Comparison of ENCODE assay signal across 10 mouse cellular contexts in genomic region chr14:29657006-29657405, GRCm38 (mm10).
DNase-seq lines count a peak whose midpoint lies in the region; ATAC-seq and TF ChIP-seq lines count a peak whose summit lies in the region.
"Had no signal": no experiment of that assay in that cellular context is flagged by ENCODE, and none has a peak within 500 bp of the region (broad histone marks: within the 10 kb centered on the region; RNA-seq: fewer than 3 reads in every experiment).

No protein-coding gene starts in this region.

- no peaks in the 10 kb centered on the region for H3K9me3 ChIP-seq in kidney, embryonic 16.5 days (ENCODE audit: low read length)
- no peaks in the 10 kb centered on the region for H3K9me3 ChIP-seq in MEL (replicated peaks; ENCODE audit: insufficient read depth, low read length)
- no peaks in the 10 kb centered on the region for H3K9me3 ChIP-seq in embryonic facial prominence, embryonic 14.5 days (ENCODE audit: control insufficient read depth, low read length)
- H3K9me3 ChIP-seq in midbrain, embryonic 13.5 days: no peaks in the 10 kb centered on the region
- H3K9me3 ChIP-seq: stomach, embryonic 15.5 days had no signal

- no peaks in the 10 kb centered on the region for H3K79me2 ChIP-seq in MEL (ENCODE audit: control insufficient read depth, insufficient read depth, low read length, poor library complexity)

- TF ChIP-seq POLR2A in MEL (IDR thresholded peaks at IDR 0.05; ENCODE audit: control insufficient read depth in 1 of 2, insufficient read depth in 1 of 2, low read depth in 1 of 2, low read length in 2 of 2, poor library complexity in 1 of 2): no peak

- no peak for TF ChIP-seq RAD21 in MEL (IDR thresholded peaks at IDR 0.05; ENCODE audit: low read depth, low read length)

- no peaks in the 10 kb centered on the region for H3K4me1 ChIP-seq in kidney, embryonic 16.5 days (ENCODE audit: insufficient read depth, low read length)
- no peaks in the 10 kb centered on the region for H3K4me1 ChIP-seq in MEL (ENCODE audit: control insufficient read depth in 1 of 2, insufficient read depth in 2 of 2, low read length in 2 of 2)
- H3K4me1 ChIP-seq in embryonic facial prominence, embryonic 14.5 days (ENCODE audit: control insufficient read depth, insufficient read depth, low read length): no peaks in the 10 kb centered on the region
- no peaks in the 10 kb centered on the region for H3K4me1 ChIP-seq in midbrain, embryonic 13.5 days (replicated peaks)
- H3K4me1 ChIP-seq: stomach, embryonic 15.5 days had no signal

- no peak for ATAC-seq in kidney, embryonic 16.5 days (ENCODE audit: low FRiP score, low TSS enrichment)
- ATAC-seq in embryonic facial prominence, embryonic 14.5 days (ENCODE audit: low read depth): no peak
- ATAC-seq in midbrain, embryonic 13.5 days: no peak
- ATAC-seq: lung, postnatal 0 days had no signal

- no peak overlapping the region for H3K4me2 ChIP-seq in kidney, embryonic 16.5 days (replicated peaks; ENCODE audit: low read depth, low read length)
- no peak overlapping the region for H3K4me2 ChIP-seq in embryonic facial prominence, embryonic 14.5 days (ENCODE audit: low read depth, low read length)
- H3K4me2 ChIP-seq in midbrain, embryonic 13.5 days (replicated peaks): no peak overlapping the region
- H3K4me2 ChIP-seq: stomach, embryonic 15.5 days had no signal

- no peak for TF ChIP-seq EP300 in MEL (IDR thresholded peaks at IDR 0.05; ENCODE audit: low read depth in 1 of 2, low read length in 2 of 2)

- no peak overlapping the region for H3K4me3 ChIP-seq in kidney, embryonic 16.5 days (ENCODE audit: low read length)
- H3K4me3 ChIP-seq in MEL (ENCODE audit: control insufficient read depth in 1 of 2, insufficient read depth in 1 of 2, low read depth in 2 of 2, low read length in 2 of 2): no peak overlapping the region
- no peak overlapping the region for H3K4me3 ChIP-seq in embryonic facial prominence, embryonic 14.5 days (ENCODE audit: low read depth, low read length)
- H3K4me3 ChIP-seq in midbrain, embryonic 13.5 days (replicated peaks): no peak overlapping the region
- H3K4me3 ChIP-seq: stomach, embryonic 15.5 days had no signal

- WGBS in kidney, embryonic 16.5 days: 48% methylated on average over 1 of the region's 1 CpGs
- WGBS in embryonic facial prominence, embryonic 14.5 days: 56% methylated on average over 1 of the region's 1 CpGs
- WGBS in midbrain, embryonic 13.5 days: 58% methylated on average over 1 of the region's 1 CpGs

- DNase-seq in kidney, postnatal 10 days: peak; percentile 73
- DNase-seq in A20 (ENCODE audit: low read depth, low spot score) (peak; percentile 8), MEL (ENCODE audit: low read depth, low spot score) (peak; percentile 25)
- peak; percentile 57 for DNase-seq in embryonic facial prominence, embryonic 14.5 days (ENCODE audit: low spot score)
- no peak for DNase-seq in layer of hippocampus, postnatal 10 days (ENCODE audit: low spot score in 2 of 2)
- DNase-seq: gastrocnemius, postnatal 25 days had no signal

- no peak overlapping the region for H3K9ac ChIP-seq in kidney, embryonic 16.5 days (replicated peaks; ENCODE audit: low read length)
- H3K9ac ChIP-seq in MEL (ENCODE audit: control insufficient read depth, low read depth, low read length, poor library complexity, severe bottlenecking): no peak overlapping the region
- no peak overlapping the region for H3K9ac ChIP-seq in embryonic facial prominence, embryonic 14.5 days (ENCODE audit: low read depth, low read length)
- no peak overlapping the region for H3K9ac ChIP-seq in midbrain, embryonic 13.5 days (replicated peaks)
- H3K9ac ChIP-seq: stomach, embryonic 15.5 days had no signal

- no peaks in the 10 kb centered on the region for H3K36me3 ChIP-seq in kidney, embryonic 16.5 days (ENCODE audit: insufficient read depth, low read length)
- no peaks in the 10 kb centered on the region for H3K36me3 ChIP-seq in MEL (ENCODE audit: control insufficient read depth in 1 of 2, insufficient read depth in 2 of 2, low read length in 2 of 2)
- H3K36me3 ChIP-seq in embryonic facial prominence, embryonic 14.5 days (ENCODE audit: control insufficient read depth, insufficient read depth, low read length): no peaks in the 10 kb centered on the region
- H3K36me3 ChIP-seq in midbrain, embryonic 13.5 days: no peaks in the 10 kb centered on the region
- H3K36me3 ChIP-seq: stomach, embryonic 15.5 days had no signal

- H3K27me3 ChIP-seq in kidney, embryonic 16.5 days (ENCODE audit: insufficient read depth, low read length): no peaks in the 10 kb centered on the region
- no peaks in the 10 kb centered on the region for H3K27me3 ChIP-seq in MEL (ENCODE audit: control insufficient read depth in 1 of 2, insufficient read depth in 2 of 2, low read length in 2 of 2)
- no peaks in the 10 kb centered on the region for H3K27me3 ChIP-seq in embryonic facial prominence, embryonic 14.5 days (replicated peaks; ENCODE audit: control insufficient read depth, insufficient read depth, low read length)
- H3K27me3 ChIP-seq in midbrain, embryonic 13.5 days: no peaks in the 10 kb centered on the region
- H3K27me3 ChIP-seq: stomach, embryonic 15.5 days had no signal

- TF ChIP-seq CTCF in MEL (IDR thresholded peaks at IDR 0.05 in 2 of 3, conservative IDR thresholded peaks at IDR 0.05 in 1 of 3; ENCODE audit: control insufficient read depth in 1 of 3, insufficient read depth in 1 of 3, low read depth in 2 of 3, low read length in 3 of 3, poor library complexity in 1 of 3, severe bottlenecking in 1 of 3): no peak

- H3K27ac ChIP-seq in kidney, embryonic 16.5 days (ENCODE audit: low read length): no peak overlapping the region
- H3K27ac ChIP-seq in MEL (ENCODE audit: control insufficient read depth, low read depth, low read length): no peak overlapping the region
- no peak overlapping the region for H3K27ac ChIP-seq in embryonic facial prominence, embryonic 14.5 days (replicated peaks; ENCODE audit: low read depth, low read length)
- no peak overlapping the region for H3K27ac ChIP-seq in midbrain, embryonic 13.5 days
- H3K27ac ChIP-seq: stomach, embryonic 15.5 days had no signal

TF ChIP-seq in MEL, 35 proteins besides CTCF, POLR2A, EP300 and RAD21:
- TF ChIP-seq MAFK (IDR thresholded peaks at IDR 0.05; ENCODE audit: borderline replicate concordance, low read depth, low read length) (no peak), MEF2A (IDR thresholded peaks at IDR 0.05; ENCODE audit: extremely low read depth, insufficient replicate concordance, low read depth, low read length, poor library complexity, severe bottlenecking) (no peak)

Comparison
In these comparisons a context has a peak if more than half of its experiments do, and no peak if none do; other contexts are left out.
1. DNase-seq: peak in kidney, postnatal 10 days (single experiment), A20 (single experiment), MEL (single experiment) and embryonic facial prominence, embryonic 14.5 days (single experiment); none in layer of hippocampus, postnatal 10 days (0 of 2).